Mouse (Mus musculus) kidney, postnatal 0 days (tissue): ENCODE measurements around the gene 4931428F04Rik. TPM values are rescaled to one million over a fixed set of nuclear protein-coding genes. Genes with fewer than 3 reads are reported as not detected.

Experiments used
- ATAC-seq: fragments of 200-750 bp; cut with Nextera tagmentation; replicated peaks from 2 replicates; pipeline ENCODE4 v1.8.0; 2017; ENCODE audit warnings: low read depth, moderate number of reproducible peaks, moderate TSS enrichment, moderate library complexity; ENCODE audit not compliant: low FRiP score
- DNase-seq: peaks from one replicate; pipeline ENCODE4 v3.0.0-alpha.2; 2016; ENCODE audit warnings: low spot score
- H3K27ac ChIP-seq: fragments of 300-500 bp; sonication (generic); 2 replicates; pipeline ENCODE4 v1.5.1; 2014; ENCODE audit warnings: mild to moderate bottlenecking
- H3K27me3 ChIP-seq: fragments of 300-500 bp; sonication (generic); 2 replicates; pipeline ENCODE4 v1.6.1; 2014; ENCODE audit warnings: low read length, mixed read lengths; ENCODE audit not compliant: insufficient read depth
- H3K36me3 ChIP-seq: fragments of 300-500 bp; sonication (generic); 2 replicates; pipeline ENCODE4 v1.6.1; 2014; ENCODE audit warnings: low read length, mixed read lengths; ENCODE audit not compliant: insufficient read depth
- H3K4me1 ChIP-seq: fragments of 300-500 bp; sonication (generic); replicated peaks from 2 replicates; pipeline ENCODE4 v1.6.1; 2014; ENCODE audit warnings: antibody characterized with exemption, low read length, mixed read lengths; ENCODE audit not compliant: insufficient read depth
- H3K4me2 ChIP-seq: fragments of 300-500 bp; sonication (generic); 2 replicates; pipeline ENCODE4 v1.6.1; 2014; ENCODE audit warnings: mild to moderate bottlenecking, low read length, moderate library complexity, mixed read lengths
- H3K4me3 ChIP-seq: fragments of 300-500 bp; sonication (generic); replicated peaks from 2 replicates; pipeline ENCODE4 v1.5.1; 2014; ENCODE audit warnings: low read depth, low read length
- H3K9ac ChIP-seq: fragments of 300-500 bp; sonication (generic); 2 replicates; pipeline ENCODE4 v1.6.1; 2014; ENCODE audit warnings: low read depth, low read length
- H3K9me3 ChIP-seq: fragments of 300-500 bp; sonication (generic); replicated peaks from 2 replicates; pipeline ENCODE4 v1.6.1; 2016; ENCODE audit warnings: low read length, inconsistent platforms, mixed read lengths
- CTCF ChIP-seq: IDR thresholded peaks from 2 replicates; pipeline ENCODE4 v1.5.1; 2016; ENCODE audit warnings: antibody characterized with exemption, low read depth, mild to moderate bottlenecking, moderate library complexity
- WGBS: fragments of 180-500 bp; shearing (Covaris S2); extraction: QIAGEN DNeasy Blood & Tissue Kit; methylation state at CpG from one replicate; pipeline ENCODE4 v1.1.7; 2014; 5-methylcytosine and 5-hydroxymethylcytosine counted together
- polyA plus RNA-seq: library from polyadenylated mRNA; unstranded; fragments of >200 nt; fragmentation: Nextera tagmentation; extraction: Ambion mirVana; gene quantifications from 2 replicates; pipeline ENCODE4 v1.2.1, GENCODE M21; 2015

4931428F04Rik gene
- polyA plus RNA-seq, 1 experiment from 2014 or later: 5.5 TPM

GRCm38 (mm10) chr8:105285514-105285913 lies 4.2 kb downstream of the 4931428F04Rik start:
- 62% methylated on average over 12 of the region's 12 CpGs for WGBS
- no peak overlapping the region for H3K4me3 ChIP-seq
- DNase-seq (no peak), ATAC-seq (no peak)
- H3K36me3 ChIP-seq: no peaks in the 10 kb centered on the region; the same call in 1 of the 2 replicates
- no peaks in the 10 kb centered on the region for H3K9me3 ChIP-seq
- H3K27ac ChIP-seq: no peak overlapping the region
- no peak overlapping the region for H3K4me2 ChIP-seq
- H3K4me1 ChIP-seq: peaks cover 17% of the 10 kb centered on the region
- no peak for TF ChIP-seq CTCF
- H3K9ac ChIP-seq: no peak overlapping the region
- H3K27me3 ChIP-seq: peaks cover 4% of the 10 kb centered on the region; the same call in 1 of the 2 replicates

GRCm38 (mm10) chr8:105283074-105283473 lies 6.6 kb downstream of the 4931428F04Rik start:
- Histone ChIP-seq H3K9me3 (no peaks in the 10 kb centered on the region), H3K9ac (no peak overlapping the region), H3K27me3 (peaks cover 7% of the 10 kb centered on the region), H3K4me2 (no peak overlapping the region), H3K36me3 (no peaks in the 10 kb centered on the region; the same call in 1 of the 2 replicates), H3K4me1 (0 out of 2 replicates have a peak, but pooled peaks cover 2% of the 10 kb centered on the region), H3K27ac (no peak overlapping the region), H3K4me3 (no peak overlapping the region)
- TF ChIP-seq CTCF: peak; percentile 78
- ATAC-seq (peak; percentile 37; the same call in 1 of the 2 replicates), DNase-seq (no peak)
- 45% methylated on average over 23 of the region's 23 CpGs for WGBS

GRCm38 (mm10) chr8:105282239-105282638 lies 7.4 kb downstream of the 4931428F04Rik start:
- ATAC-seq (no peak), DNase-seq (no peak)
- Histone ChIP-seq H3K36me3 (no peaks in the 10 kb centered on the region; the same call in 1 of the 2 replicates), H3K9me3 (no peaks in the 10 kb centered on the region), H3K4me1 (0 out of 2 replicates have a peak, but pooled peaks cover 2% of the 10 kb centered on the region), H3K9ac (no peak overlapping the region), H3K4me2 (no peak overlapping the region), H3K27ac (no peak overlapping the region), H3K4me3 (no peak overlapping the region), H3K27me3 (peaks cover 15% of the 10 kb centered on the region)
- 88% methylated on average over 4 of the region's 4 CpGs for WGBS
- TF ChIP-seq CTCF: no peak

GRCm38 (mm10) chr8:105281821-105282220 lies 7.8 kb downstream of the 4931428F04Rik start:
- Histone ChIP-seq H3K9ac (no peak overlapping the region), H3K9me3 (no peaks in the 10 kb centered on the region), H3K4me2 (no peak overlapping the region), H3K4me3 (no peak overlapping the region), H3K36me3 (no peaks in the 10 kb centered on the region; the same call in 1 of the 2 replicates), H3K27me3 (peaks cover 19% of the 10 kb centered on the region), H3K4me1 (0 out of 2 replicates have a peak, but pooled peaks cover 2% of the 10 kb centered on the region), H3K27ac (no peak overlapping the region)
- TF ChIP-seq CTCF: no peak
- 83% methylated on average over 12 of the region's 12 CpGs for WGBS
- ATAC-seq (no peak), DNase-seq (no peak)

GRCm38 (mm10) chr8:105280567-105280966 lies 9.1 kb downstream of the 4931428F04Rik start:
- ATAC-seq (no peak), DNase-seq (no peak)
- WGBS: 85% methylated on average over 3 of the region's 3 CpGs
- TF ChIP-seq CTCF: no peak
- Histone ChIP-seq H3K9ac (no peak overlapping the region), H3K4me1 (0 out of 2 replicates have a peak, but pooled peaks cover 2% of the 10 kb centered on the region), H3K27me3 (peaks cover 30% of the 10 kb centered on the region), H3K4me2 (no peak overlapping the region), H3K27ac (no peak overlapping the region), H3K36me3 (no peaks in the 10 kb centered on the region; the same call in 1 of the 2 replicates), H3K9me3 (no peaks in the 10 kb centered on the region), H3K4me3 (no peak overlapping the region)

GRCm38 (mm10) chr8:105278911-105279334 lies 10.7 kb downstream of the 4931428F04Rik start:
- Histone ChIP-seq H3K9me3 (no peaks in the 10 kb centered on the region), H3K4me1 (0 out of 2 replicates have a peak, but pooled peaks cover 2% of the 10 kb centered on the region), H3K4me2 (peak overlapping the region; percentile 48), H3K27ac (no peak overlapping the region), H3K9ac (no peak overlapping the region), H3K27me3 (peaks cover 37% of the 10 kb centered on the region), H3K4me3 (no peak overlapping the region; the same call in 1 of the 2 replicates), H3K36me3 (no peaks in the 10 kb centered on the region; the same call in 1 of the 2 replicates)
- ATAC-seq (peak; percentile 66; the same call in 1 of the 2 replicates), DNase-seq (no peak)
- peak; percentile 41 for TF ChIP-seq CTCF
- WGBS: 2% methylated on average over 28 of the region's 28 CpGs
